Mouse (Mus musculus): Measurements from ENCODE around the gene Wdr90. TPM values are rescaled to one million over a fixed set of nuclear protein-coding genes. Genes with fewer than 3 reads are reported as not detected.
"Not testable (repeated sequence)": the region's sequence is repeated elsewhere in the genome, so short reads cannot be mapped to it uniquely, and the experiment has no call there.

Gene Wdr90
- total RNA-seq, 2 experiments from 2014 or later = 24.0 to 25.8 TPM

GRCm38 (mm10) chr17:25877741-25878610, 16.7 kb upstream of the Wdr90 start:
- DNase-seq (ENCODE audit: low spot score in 2 of 2) = no peak

DNA sequence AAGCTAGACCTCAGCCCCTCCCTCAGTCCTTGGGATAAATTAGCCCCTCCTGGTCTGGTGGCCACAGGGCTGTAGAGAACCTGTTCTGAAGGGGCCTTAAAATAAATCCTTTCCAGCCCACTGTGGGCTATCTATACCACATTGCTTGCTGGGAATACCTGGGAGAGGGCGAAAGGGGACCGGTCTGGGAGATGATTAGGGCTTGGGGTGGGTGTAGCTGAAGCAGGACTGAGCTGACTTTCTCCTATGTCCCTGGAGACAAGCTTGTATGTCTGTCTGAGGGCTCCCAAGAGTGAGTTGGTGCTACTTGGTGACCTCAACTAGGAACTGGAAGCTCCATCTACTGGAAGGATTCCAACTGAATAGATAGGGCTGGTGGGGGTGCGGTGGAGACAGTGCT, 15.7 kb upstream of the Wdr90 start:
- no peak for DNase-seq (ENCODE audit: low spot score in 2 of 2)

DNA sequence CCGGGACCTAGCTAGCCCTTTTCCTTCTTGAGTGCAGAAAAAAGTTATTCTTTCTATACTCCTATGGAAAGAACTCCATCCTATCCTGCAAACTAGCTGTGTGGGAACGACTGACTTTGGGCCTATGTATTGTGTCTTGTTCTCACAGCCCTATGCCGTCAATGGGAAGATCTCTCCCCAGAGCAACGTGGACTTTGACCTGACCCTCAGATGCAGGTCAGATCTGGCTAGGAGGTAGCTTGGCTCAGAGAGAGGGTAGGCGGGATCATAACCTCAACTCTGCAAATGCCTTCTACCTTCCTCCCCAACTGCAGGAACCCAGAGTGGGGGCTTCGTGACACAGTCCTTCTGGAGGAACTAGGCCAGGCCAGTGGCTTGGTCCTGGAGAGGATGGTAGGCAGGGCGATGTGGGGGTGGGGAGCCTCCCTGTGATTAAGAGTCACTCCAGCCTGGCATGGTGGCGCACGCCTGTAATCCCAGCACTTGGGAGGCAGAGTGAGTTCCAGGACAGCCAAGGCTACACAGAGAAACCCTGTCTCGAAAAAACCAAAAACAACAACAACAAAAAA, 15.1 kb upstream of the Wdr90 start:
- DNase-seq (ENCODE audit: low spot score in 2 of 2) = no peak

DNA sequence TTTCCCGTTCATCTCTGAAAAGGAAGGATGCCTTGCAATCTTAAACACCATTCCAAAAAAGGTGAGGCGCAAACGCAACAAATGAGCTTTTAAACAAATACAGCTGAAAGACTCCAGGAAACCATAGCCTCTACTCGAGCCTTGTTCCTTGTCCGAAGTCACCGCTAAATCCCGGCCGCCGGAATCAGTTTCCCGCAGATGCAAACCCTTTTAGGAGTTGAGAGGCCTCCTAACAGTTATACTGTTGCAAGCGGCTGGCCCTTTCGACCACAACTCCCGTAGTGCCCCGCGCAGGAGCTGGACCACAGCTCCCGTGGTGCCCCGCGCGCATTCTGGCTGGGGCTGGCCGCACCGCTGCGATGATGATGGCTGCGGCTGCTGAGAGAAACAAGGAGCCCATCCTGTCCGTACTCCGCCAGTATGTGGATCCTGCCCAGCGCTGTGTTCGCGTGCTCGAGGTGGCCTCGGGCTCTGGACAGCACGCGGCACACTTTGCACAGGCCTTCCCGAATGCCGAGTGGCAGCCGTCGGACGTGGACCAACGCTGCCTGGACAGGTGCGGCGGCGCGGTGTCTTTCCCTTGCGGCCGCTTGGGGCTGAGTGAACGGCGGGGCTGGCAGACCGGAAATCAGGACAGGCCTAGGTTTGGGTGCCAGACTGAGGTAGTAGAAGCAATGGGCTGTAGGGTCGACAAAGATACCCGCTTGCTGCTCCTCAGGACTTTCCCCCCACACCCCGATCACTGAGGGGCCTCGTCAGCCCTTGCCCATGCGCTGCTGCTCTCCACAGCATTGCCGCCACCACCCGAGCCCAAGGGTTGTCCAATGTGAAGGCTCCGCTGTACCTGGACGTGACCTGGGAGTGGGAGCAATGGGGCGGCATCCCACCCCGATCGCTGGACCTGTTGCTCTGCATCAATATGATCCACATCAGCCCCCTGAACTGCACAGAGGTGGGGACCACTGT, 14.2 kb upstream of the Wdr90 start:
- peak; percentile 91 to 93 for DNase-seq (ENCODE audit: low spot score in 2 of 2)

- peak; percentile 98 to 99 for DNase-seq (ENCODE audit: low spot score in 2 of 2)
Measured at GRCm38 (mm10) chr17:25874721-25875170, 13.4 kb upstream of the Wdr90 start, which contains the start of gene Mettl26. Gene Mettl26 (plus strand): TSS chr17:25875074.

DNA sequence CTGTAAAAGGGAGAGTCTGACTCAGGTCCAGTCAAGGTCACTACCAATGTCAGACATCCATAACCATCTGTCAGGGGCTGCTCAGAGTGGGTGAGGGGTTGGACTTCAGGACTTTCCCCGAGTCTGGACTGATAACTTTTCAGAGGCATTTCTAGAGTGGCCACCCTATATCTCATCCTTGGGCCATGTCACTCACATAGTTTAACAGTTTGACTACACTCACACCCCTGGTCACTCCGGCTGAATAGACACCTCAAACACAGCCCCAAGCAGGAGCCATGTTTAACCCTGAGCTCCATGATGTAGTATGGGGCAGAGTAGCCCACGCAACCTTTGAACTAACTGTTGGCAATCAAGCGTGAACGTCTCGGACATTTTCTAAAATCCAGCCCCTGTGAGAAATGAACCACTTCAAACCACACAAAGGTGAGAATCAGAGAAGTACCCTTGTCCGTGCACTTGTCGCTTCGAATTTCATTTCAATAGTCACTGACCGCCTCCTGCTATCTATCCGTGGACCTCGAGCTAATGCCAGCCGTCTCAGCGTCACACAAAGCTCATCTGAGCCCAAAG, 12.9 kb upstream of the Wdr90 start:
- no peak for DNase-seq (ENCODE audit: low spot score in 2 of 2)

DNA sequence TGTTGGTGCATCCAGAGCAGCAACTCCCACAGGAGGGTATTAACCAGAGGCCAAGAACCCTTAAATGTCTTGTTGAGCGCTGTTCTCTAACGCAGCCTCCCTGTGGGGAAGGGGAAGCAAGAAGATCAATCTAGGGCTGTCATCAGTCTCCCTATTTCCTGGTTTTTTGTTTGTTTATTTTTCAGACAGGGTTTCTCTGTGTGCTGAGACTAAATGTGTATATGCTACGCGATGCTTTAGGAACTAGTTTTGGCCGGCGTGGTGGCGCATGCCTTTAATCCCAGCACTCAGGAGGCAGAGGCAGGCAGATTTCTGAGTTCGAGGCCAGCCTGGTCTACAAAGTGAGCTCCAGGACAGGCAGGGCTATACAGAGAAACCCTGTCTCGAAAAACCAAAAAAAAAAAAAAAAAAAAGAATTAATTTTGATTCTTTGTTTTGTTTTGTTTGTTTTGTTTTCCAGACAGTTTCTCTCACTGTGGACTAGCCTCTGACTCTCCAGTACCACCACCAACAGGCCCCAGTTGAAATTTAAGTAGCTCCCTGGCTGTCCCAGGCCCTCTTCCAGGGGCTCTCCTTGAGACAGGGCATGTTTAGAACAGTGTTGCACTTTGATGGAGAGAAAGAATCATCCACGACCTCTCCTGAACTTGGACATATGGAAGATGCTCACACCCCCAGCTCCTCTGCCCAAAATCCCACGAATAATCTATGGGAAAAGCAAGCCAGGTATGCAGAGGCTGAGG, 12.3 kb upstream of the Wdr90 start:
- DNase-seq (ENCODE audit: low spot score in 2 of 2) = no peak

GRCm38 (mm10) chr17:25872676-25873075, 11.4 kb upstream of the Wdr90 start:
- DNase-seq (ENCODE audit: low spot score in 2 of 2) = no peak

DNA sequence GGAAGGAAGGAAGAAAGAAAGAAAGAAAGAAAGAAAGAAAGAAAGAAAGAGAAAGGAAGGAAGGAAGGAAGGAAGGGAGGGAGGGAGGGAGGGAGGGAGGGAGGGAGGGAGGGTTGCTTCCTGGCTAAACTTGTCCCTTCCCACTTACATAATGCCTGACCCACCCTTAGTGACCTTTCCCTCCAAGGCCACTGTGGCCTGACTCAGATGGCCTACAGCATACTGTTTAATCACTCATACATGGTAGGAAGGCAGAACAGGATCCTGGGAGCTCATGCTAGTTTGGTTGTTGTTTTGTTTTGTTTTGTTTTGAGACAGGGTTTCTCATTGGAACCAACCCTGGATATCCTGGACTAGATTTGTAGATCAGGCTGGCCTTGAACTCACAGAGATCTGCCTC, 10.3 kb upstream of the Wdr90 start:
- DNase-seq (ENCODE audit: low spot score in 2 of 2) = not testable (repeated sequence)

GRCm38 (mm10) chr17:25869954-25870353, 8.7 kb upstream of the Wdr90 start:
- no peak for DNase-seq (ENCODE audit: low spot score in 2 of 2)

- no peak for DNase-seq (ENCODE audit: low spot score in 2 of 2)
Measured at GRCm38 (mm10) chr17:25869498-25869897, 8.2 kb upstream of the Wdr90 start.

GRCm38 (mm10) chr17:25868601-25869191, 7.4 kb upstream of the Wdr90 start, which contains the start of gene Mcrip2:
Gene Mcrip2 (minus strand): TSS chr17:25868764.
- peak; percentile 78 to 87 for DNase-seq (ENCODE audit: low spot score in 2 of 2)

- peak in 1 of 2 experiments; percentile 28 for DNase-seq (ENCODE audit: low spot score in 2 of 2)
Measured at GRCm38 (mm10) chr17:25867836-25868600, 6.7 kb upstream of the Wdr90 start.

DNA sequence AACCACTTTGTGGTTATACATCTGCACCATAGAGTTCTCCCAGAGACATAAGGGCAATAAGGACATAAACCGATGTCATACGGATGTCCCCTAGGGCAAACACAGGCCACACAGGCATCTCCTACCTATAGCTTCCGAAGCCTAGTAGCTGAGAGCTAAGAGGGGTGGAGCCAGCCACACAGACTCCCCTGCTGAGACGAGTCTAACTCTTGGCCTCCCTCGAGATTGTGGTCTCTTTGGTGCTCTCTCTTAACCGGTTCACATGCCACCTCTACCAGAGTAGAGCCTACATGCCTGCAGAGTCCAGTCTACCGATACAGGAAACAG, 6.2 kb upstream of the Wdr90 start:
- no peak for DNase-seq (ENCODE audit: low spot score in 2 of 2)

GRCm38 (mm10) chr17:25866172-25866571, 4.9 kb upstream of the Wdr90 start:
- no peak for DNase-seq (ENCODE audit: low spot score in 2 of 2)

- DNase-seq (ENCODE audit: low spot score in 2 of 2) = no peak
Measured at GRCm38 (mm10) chr17:25865288-25865687, 4.0 kb upstream of the Wdr90 start.

DNA sequence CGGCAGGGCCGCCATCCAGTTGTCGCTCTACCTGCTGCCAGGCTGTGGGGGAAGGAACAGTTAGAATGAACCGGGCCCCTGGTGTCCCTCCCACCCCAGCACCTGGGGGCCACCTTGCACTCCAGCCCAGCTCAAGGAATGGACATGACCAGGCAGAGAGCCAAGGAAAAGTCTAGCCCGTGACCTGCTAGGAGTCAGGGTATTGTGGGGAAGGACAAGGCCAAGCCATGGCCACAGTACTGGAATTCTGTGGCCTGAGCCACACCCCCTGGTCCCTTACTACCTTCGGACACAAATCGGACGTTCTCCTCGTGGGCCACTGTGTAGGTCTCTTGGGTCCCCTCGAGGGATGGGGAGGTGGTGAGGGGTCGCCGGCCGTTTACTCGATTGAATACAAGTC, 3.0 kb upstream of the Wdr90 start:
- no peak for DNase-seq (ENCODE audit: low spot score in 2 of 2)

DNA sequence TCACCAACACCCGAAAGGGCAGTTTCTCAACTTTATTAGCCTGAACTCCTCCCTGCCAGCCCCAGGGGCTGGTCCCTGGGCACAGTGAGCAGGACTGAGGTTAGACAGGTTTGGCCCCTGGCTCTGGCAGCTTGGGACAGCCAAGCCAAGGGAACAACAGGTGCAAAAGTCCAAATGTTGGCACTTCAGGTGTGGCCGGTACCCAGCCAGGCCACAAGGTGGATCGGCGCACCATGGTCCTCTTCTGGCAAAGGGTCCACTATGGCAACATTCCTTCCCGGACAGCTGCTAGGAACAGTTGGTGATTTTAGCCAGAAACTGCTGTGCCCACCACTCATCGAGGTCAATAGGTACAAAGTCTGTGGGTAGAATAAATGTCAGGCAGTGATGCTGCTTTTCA, 2.4 kb upstream of the Wdr90 start:
- no peak for DNase-seq (ENCODE audit: low spot score in 2 of 2)
